Mouse (Mus musculus) gastrocnemius, adult 2 months (tissue): ENCODE results near the gene Zfp990. TPM values are rescaled to one million over a fixed set of nuclear protein-coding genes. Genes with fewer than 3 reads are reported as not detected.
A peak's percentile ranks its signal among the peaks of the same experiment; 100 is the strongest.
"Not testable (repeated sequence)": the region's sequence is repeated elsewhere in the genome, so short reads cannot be mapped to it uniquely, and the experiment has no call there.

Experiments
- DNase-seq: peaks from one replicate; pipeline ENCODE4 v3.0.0; 2022
- H3K27ac ChIP-seq: fragments of 200-600 bp; 2 replicates; pipeline ENCODE4 v1.8.1; 2022; ENCODE audit warnings: mild to moderate bottlenecking
- H3K4me3 ChIP-seq: fragments of 200-600 bp; 2 replicates; pipeline ENCODE4 v1.8.1; 2022; ENCODE audit warnings: mild to moderate bottlenecking, moderate library complexity
- CTCF ChIP-seq: fragments of 200-600 bp; IDR thresholded peaks from 2 replicates; pipeline ENCODE4 v1.8.1; 2022; ENCODE audit warnings: antibody characterized with exemption, mild to moderate bottlenecking, moderate library complexity
- intact Hi-C: fragments of 180-260 bp; cut with DNase I; formaldehyde crosslinking; loops from one replicate; pipeline ENCODE4 v1.15.1; 2025
- long read RNA-seq, 2 experiments: library from polyadenylated mRNA; stranded (forward); transcript quantifications; one replicate each; pipeline ENCODE4 v2.0.0; 2021
- total RNA-seq, 2 experiments: library from RNA; stranded (reverse); gene quantifications; 2 replicates each; pipeline ENCODE4 v1.2.3; 2021

The Zfp990 gene
- total RNA-seq = under 1 TPM in 1 of 2 experiments, not detected in 1; 0.08 TPM
- long read RNA-seq, experiment 1 = 0 reads
- long read RNA-seq, experiment 2 = 0 reads

- H3K27ac ChIP-seq, intact Hi-C loops, DNase-seq, H3K4me3 ChIP-seq: not testable (repeated sequence)
These were observed at the start of gene Zfp990 for GRCm38 (mm10) chr4:145510459-145510858. Gene Zfp990 (plus strand): TSS chr4:145510759.

DNA sequence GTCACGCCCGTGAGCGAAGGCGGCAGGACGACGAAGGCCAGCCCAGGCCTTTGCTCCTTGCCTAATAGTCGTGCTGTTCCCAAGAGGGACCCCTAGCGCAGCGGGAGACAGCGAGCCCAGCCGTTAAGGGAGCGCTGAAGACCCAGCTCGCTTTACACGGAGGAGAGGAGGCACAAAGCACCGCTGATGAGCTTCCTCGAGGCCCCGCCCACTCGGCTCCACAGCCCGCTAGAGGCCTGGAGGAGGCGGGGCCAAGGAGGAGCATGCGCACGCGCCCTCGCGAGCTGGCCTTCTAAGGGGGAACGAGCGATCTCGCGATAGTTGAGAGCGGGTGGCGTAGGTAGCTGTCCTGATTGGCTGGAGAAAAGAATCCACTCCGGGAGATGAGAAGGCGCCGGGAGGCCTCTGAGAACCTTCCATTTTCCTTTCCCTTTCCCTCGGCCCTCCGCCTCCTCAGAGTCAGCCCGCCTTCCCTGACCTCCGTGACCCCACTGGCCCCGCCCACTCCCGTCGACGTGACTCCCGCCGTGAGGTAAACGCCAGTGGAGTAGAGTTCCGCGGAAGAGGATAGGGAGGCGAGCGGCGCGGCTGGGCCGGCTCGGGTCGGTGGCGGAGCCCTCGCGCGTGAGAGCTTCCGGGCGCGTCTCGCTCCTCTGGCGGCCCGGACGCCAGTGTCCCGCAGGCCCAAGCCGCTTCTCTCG lies 46.9 kb upstream of the Zfp990 start:
- intact Hi-C loops, H3K27ac ChIP-seq, DNase-seq: not testable (repeated sequence)
- peak overlapping the region; percentile 49 for H3K4me3 ChIP-seq

- no peak for DNase-seq
- Histone ChIP-seq H3K27ac (no peak overlapping the region), H3K4me3 (no peak overlapping the region)
- peak; percentile 24; the same call in 1 of the 2 replicates for TF ChIP-seq CTCF
- intact Hi-C loops = no loop called here
These were observed 32.4 kb upstream of the Zfp990 start for GRCm38 (mm10) chr4:145478128-145478527.

DNA sequence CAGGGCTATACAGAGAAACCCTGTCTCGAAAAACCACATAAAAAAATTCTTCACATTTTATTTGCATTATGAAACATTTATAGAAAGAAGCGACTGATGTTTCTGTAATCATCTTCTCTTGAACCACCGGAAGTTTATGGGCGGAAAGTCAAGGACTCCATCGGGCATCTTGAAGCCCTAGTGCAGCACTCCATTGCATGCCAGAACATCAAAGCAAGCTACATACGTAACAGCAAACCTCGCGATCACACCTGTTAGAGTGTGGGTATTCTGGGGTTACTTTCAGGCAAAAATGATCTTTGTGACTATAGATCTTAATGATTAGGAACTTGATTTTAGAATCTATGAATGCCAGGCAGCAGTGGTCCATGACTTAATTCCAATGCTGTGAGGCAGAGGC lies 29.9 kb upstream of the Zfp990 start:
- H3K27ac ChIP-seq, DNase-seq, H3K4me3 ChIP-seq, intact Hi-C loops: not testable (repeated sequence)

DNA sequence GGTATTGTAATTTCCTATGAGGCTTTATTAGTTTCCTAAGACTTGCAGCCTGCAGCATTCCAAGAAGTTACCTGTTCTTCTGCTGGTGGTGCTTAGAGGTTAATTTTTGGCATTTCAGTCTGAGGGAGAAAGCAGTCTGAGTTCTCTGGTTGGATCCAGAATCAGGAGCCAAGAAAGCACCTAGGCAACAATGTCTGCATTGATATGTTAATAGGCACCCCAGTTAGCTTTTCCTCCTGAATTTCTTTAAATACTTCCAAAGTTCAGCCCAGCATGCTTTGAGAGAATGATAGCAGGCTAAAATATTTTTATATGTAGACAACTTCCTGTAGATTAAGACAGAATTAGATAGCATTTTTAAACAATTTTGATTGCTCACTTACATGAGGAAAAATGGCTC lies 21.2 kb upstream of the Zfp990 start:
- H3K27ac ChIP-seq = no peak overlapping the region
- TF ChIP-seq CTCF = no peak
- intact Hi-C loops = no loop called here
- no peak overlapping the region for H3K4me3 ChIP-seq
- no peak for DNase-seq

GRCm38 (mm10) chr4:145492132-145492531 lies 18.4 kb upstream of the Zfp990 start:
- intact Hi-C loops = no loop called here
- Histone ChIP-seq H3K4me3 (no peak overlapping the region), H3K27ac (no peak overlapping the region)
- no peak for DNase-seq
- no peak for TF ChIP-seq CTCF

- intact Hi-C loops, H3K27ac ChIP-seq, DNase-seq, H3K4me3 ChIP-seq: not testable (repeated sequence)
These were observed 17.2 kb upstream of the Zfp990 start for GRCm38 (mm10) chr4:145493316-145493715.

- H3K4me3 ChIP-seq, DNase-seq, H3K27ac ChIP-seq, intact Hi-C loops: not testable (repeated sequence)
These were observed 4.1 kb downstream of the Zfp990 start for GRCm38 (mm10) chr4:145514637-145515036.

DNA sequence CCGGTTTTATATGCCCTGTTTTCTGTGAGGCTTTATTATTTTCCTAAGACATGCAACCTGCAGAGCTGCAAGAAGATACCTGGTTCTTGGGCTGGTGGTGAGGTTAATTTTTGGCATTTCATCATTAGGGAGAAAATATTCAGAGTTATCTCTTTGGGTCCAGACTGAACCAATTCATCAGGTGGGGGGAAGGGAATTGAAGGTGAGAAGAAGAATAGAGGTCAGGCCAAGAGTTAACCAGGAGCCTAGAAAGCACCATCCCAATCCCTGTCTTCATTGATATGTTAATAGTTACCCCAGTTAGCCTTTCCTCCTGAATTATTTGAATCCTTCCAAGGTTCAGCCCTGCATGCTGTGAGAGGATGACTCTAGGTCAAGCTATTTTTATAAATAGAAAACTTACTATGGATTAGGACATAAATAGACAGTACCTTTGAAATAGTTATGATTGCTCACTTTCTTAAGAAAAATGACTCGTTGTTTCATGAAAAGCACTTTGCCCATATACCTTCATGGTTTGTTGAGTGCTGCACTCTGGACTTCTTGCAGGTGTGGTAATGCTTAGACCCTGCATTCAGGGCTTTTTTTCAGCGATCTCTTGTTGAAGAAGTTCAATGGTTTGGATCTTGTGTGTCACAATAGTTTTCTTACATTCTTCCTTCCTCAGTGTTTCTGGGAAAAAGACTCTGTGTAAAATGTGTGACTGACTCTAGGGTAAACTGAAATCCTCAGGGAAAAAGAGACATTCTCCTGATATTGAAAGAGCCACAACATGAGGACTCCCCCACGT lies 5.4 kb downstream of the Zfp990 start:
- H3K4me3 ChIP-seq, intact Hi-C loops, H3K27ac ChIP-seq, DNase-seq: not testable (repeated sequence)

DNA sequence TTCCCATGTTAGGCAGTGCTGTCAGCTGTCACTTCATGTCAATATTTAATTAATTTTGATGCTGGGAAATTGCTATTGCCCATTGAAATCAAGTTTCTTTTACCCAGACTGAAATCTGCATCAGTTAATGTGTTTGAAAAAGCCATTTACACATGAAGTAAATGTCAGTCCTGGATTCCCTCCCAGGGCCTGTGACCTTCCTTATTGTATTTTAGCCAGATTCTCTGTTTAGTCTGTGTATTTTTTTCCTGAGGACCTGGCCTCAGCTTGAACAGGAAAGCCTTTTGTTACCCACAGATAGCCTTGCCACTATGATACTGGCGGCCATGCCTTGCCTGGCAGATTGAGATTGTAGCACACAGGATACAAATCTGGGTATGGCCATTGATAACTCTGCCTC lies 6.8 kb downstream of the Zfp990 start:
- H3K27ac ChIP-seq, H3K4me3 ChIP-seq, DNase-seq, intact Hi-C loops: not testable (repeated sequence)

- intact Hi-C loops, H3K27ac ChIP-seq, DNase-seq, H3K4me3 ChIP-seq: not testable (repeated sequence)
These were observed 33.3 kb downstream of the Zfp990 start for GRCm38 (mm10) chr4:145543861-145544260.

GRCm38 (mm10) chr4:145545106-145545505 lies 34.5 kb downstream of the Zfp990 start:
- H3K27ac ChIP-seq, DNase-seq, H3K4me3 ChIP-seq, intact Hi-C loops: not testable (repeated sequence)

GRCm38 (mm10) chr4:145545734-145546349 lies 35.3 kb downstream of the Zfp990 start:
- DNase-seq, intact Hi-C loops, H3K4me3 ChIP-seq, H3K27ac ChIP-seq: not testable (repeated sequence)

GRCm38 (mm10) chr4:145546477-145546876 lies 35.9 kb downstream of the Zfp990 start:
- DNase-seq, H3K4me3 ChIP-seq, H3K27ac ChIP-seq, intact Hi-C loops: not testable (repeated sequence)
